Mouse (Mus musculus) ES-Bruce4 (cell line): ENCODE data around the gene Lamc3.

Experiments
- CTCF ChIP-seq: IDR thresholded peaks from one replicate; pipeline ENCODE4 v1.8.1; 2011; ENCODE audit warnings: low read depth, low read length
- EP300 ChIP-seq: IDR thresholded peaks from 2 replicates; pipeline ENCODE4 v1.6.1; 2011; ENCODE audit warnings: low read depth, low read length; ENCODE audit not compliant: insufficient read depth

- no peak for TF ChIP-seq EP300
- no peak for TF ChIP-seq CTCF
Observed at GRCm38 (mm10) chr2:31838868-31839267, 48.2 kb upstream of the Lamc3 start.
